Mouse (Mus musculus): Measurements from ENCODE around the gene Lrrc75b.
"Not testable (repeated sequence)": the region's sequence is repeated elsewhere in the genome, so short reads cannot be mapped to it uniquely, and the experiment has no call there.

Lrrc75b gene

DNA sequence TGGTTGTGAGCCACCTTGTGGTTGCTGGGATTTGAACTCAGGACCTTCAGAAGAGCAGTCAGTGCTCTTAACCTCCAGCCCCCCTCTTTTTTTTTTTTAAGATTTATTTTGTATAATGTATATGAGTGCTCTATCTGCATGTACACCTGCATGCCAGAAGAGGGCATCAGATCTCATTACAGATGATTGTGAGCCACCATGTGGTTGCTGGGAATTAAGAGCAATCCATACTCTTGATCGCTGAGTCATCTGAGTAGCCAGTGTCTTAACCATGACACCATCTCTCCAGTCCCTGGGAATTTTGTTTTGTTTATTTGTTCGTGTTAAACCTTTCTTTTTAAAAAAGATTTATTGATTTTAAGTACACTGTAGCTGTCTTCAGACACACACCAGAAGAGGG lies 6.6 kb upstream of the Lrrc75b start:
- DNase-seq (ENCODE audit: low spot score) = not testable (repeated sequence)

DNA sequence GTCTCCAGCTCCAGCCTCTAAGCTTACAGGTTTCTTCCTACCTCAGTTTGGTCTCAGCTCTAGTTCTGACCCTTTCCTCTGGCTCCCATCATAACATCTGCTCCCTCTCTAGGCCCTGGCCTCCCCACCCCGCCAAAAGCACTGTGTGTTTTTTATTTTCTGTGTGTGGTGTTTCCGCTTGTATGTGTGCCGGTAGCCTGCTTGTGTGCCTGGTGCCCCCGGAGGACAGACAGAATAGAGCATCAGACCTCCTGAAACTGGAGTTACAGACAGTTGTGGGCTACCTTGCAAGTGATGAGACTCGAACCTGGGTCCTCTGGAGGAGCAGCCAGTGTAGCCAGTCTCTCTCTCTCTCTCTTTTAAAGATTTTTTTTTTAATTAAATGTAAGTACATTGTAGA lies 6.2 kb upstream of the Lrrc75b start:
- DNase-seq (ENCODE audit: low spot score) = no peak

DNA sequence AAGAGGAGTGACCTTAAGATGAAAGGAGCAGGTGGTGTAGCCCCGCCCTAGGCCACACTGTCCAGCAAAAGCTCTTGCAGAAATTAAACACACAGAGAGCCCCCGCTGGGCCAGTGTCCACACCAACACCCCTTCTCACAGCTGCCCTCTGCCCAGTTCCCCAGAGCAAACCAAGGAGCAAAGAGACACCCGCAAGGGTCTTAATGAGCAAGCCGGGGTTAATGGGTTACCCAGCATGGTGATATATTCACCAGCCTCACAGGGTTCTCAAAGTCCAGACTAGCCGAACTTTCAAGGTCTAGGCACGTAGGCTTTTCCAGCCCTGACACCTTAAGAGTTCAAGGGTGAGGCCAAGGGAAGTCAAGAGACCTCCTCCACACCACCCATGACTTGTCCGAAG lies 5.8 kb upstream of the Lrrc75b start:
- DNase-seq (ENCODE audit: low spot score) = no peak

DNA sequence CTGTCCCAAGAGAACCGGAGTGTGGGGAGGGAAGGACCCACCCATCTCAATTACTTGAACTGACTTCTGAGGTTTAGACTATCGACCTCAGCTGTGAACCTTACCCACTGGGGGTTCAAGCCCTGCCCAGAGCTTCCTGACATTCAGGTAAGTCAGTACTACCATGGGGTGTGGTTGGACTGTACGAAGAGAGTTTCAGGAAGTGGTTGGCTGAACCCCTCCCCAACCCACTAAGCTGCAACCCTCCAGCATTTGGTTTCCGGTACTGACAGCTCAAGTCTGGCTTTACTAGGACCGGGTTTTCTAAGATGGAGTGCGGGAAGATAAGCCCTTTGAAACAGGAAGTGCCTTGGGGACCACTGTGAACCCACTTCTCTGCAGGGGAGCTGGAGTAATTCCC lies 5.3 kb upstream of the Lrrc75b start:
- no peak for DNase-seq (ENCODE audit: low spot score)

DNA sequence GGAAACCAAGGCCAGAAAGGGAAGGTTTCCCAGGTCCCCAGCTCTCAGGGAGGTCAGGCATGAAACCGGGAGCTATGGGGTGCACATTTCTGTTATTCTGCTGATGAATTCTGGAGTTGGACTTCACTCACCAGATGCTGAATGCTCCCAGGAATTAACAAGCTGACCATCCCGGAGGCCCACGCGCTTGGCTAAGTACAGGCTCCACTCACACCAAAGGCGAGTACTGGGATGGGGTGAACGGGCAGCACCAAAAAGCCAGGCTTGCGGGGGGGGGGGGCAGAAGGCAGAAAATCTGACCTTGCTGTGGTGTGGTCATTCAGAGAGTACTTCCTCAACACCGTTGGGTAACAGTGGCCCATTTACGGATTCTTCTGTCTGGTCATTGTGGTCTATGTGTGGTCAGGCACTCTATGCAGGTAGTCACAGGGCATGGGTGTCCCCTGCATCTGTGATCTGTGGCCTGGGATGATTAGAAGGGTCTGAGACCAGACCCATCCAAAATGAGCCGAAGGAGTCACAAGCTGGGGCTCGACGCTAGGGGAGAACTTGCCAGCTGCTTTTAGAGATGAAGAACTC lies 4.6 kb upstream of the Lrrc75b start:
- DNase-seq (ENCODE audit: low spot score) = no peak

DNA sequence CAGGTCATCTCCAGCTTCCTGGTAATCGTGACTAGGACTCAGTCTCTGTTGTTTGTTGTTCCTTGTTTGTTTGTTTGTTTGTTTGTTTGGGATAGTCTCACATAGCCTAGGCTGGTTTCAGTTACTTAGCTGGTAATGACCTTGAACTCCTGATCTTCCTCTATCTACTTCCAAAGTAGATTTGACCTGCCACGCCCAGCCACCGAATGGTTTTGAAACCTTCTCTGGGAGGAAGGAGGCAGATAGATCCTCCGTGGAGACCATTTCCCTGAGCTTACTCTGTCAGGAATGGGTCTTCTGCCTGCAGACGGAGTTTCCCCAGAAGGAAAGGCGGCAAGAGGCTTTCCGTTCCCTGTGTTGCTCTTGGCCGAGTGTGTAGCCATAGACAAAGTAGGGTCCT lies 2.5 kb upstream of the Lrrc75b start:
- no peak for DNase-seq (ENCODE audit: low spot score)

DNA sequence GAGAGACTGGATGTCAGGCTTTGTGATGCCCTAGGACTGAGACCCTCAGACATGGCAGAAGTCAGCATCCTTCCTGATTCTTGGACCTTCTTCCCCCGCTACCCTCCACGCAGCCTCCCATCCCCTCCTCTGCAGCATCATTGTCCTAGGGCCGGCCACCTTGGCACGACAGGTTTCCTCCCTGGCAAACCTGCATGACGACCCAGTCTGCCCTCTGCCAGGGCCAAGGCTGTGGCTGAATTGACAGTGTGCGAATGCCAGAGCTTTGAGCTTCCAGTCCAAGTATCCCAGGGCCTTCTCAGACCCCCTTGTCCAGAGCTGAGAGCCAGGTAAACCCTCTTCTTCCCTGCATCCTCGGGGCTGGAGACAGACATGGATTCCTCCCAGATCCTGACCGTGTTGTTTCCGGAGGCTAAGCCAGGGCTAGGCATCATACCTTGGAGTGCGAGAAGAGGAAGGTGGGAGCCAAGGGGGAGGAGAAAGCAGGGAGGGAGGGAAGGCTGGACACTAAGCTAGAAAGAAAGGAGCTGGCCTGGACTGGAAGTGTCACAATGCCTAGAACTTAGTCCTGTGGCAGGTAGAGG lies 1.0 kb upstream of the Lrrc75b start, which contains the start of gene Ggt1:
Ggt1 (plus strand) TSS at position 534 of the 584 bp plus-strand sequence.
- no peak for DNase-seq (ENCODE audit: low spot score)

DNA sequence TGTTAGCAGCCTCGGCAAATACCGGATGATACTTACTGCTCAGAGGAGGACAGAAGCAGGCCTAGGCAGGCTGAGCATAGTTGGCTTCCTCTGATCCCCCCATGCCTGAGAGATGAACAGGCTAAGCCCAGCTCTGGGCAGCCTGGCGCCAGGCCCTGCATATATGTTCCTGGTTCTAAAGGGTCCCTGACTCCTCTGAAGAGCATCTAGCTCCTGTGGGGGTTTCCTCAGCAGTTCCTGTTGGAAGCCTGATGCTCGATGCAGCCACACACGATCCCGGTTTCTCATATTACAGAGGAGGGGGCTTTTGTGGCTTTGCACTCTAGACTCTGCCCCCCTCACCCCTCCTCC lies 394 bp upstream of the Lrrc75b start:
- no peak for DNase-seq (ENCODE audit: low spot score)

DNA sequence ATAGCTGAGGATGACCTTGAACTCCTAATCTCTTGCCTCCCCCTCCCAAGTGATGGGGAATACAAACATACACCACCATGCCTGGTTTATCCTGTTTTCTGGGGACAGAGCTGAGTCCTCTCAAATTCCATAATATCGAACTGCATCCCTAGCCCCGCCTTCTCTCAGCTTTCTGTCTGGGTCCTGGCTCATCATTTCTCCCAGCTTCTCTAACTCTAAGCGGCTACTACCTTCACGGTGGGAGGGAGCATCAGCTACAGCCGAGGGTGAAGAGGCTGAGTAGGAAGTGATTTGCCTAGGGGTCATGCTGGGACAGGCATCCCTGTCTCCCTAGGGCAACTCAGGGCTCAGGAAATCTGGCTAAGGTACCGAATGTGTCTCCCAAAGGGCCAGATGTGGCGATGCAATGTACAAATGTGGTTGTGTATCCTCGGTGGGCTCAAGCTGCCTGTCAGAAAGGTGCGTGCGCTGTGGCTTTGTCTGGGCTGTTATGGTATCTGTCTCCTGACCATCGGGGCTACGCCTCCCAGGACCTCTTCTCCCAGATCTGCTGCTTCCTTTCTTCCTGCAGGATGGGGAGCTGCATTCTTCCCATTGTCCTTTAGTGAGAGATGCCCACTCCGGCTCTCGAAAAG lies 972 bp downstream of the Lrrc75b start:
- DNase-seq (ENCODE audit: low spot score) = no peak

DNA sequence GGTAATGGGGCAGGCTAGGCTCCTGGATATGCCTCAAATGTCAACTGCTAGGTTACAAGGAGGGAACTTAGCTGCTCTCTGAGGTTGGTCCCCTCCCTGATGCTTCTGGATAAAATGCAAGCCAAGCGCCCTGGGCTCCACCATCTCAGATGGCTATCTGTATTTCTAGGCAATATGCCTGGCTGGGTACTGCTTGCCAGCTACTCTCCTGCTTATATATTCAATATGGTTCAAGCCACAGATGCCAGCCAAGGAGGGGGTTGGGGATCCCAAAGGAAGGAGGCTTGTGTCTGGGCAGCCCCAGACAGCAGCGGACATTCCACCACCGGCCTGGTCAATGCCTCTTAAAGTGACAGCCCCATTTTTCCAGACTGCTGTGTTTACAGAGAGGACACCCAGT lies 1.6 kb downstream of the Lrrc75b start:
- DNase-seq (ENCODE audit: low spot score) = no peak

DNA sequence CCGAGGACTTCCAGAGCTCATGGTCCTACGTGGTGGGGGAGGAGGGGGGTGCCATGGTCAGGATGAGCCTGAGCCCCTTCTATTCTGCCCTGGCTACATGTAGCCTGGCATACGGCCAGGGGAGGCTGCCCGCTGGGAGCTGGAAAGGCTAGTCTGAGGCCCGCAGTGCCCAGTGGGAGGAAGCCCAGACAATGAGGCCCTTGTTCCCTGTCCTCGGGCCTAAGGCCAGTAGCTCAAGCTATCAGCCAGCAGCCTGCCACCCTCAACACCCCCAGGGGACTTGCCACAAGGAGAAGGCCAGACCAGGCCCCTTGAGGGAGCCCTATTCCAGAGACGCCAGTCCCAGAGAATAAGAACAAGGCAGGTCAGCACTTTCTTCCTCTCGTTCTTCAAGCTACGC lies 4.1 kb downstream of the Lrrc75b start:
- DNase-seq (ENCODE audit: low spot score) = no peak

DNA sequence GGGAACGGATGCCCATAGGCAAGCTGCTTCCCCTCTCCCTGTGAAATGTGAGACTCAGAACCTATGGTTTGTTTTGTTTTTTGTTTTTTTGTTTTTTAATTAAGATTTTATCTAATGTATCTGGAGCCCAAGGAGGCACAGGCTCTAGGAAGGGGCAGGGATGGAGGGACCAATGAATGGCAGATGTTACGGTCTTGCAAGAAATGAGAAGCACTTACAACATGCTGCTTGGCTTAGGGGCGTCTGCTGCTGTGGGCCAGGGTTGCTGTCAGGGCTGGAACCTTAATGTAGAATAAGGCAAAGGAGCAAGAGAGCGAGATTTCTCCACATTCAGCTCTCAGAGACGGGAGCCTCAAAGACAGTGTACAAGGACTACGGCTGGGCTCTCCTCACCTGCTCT lies 4.6 kb downstream of the Lrrc75b start:
- DNase-seq (ENCODE audit: low spot score) = no peak

DNA sequence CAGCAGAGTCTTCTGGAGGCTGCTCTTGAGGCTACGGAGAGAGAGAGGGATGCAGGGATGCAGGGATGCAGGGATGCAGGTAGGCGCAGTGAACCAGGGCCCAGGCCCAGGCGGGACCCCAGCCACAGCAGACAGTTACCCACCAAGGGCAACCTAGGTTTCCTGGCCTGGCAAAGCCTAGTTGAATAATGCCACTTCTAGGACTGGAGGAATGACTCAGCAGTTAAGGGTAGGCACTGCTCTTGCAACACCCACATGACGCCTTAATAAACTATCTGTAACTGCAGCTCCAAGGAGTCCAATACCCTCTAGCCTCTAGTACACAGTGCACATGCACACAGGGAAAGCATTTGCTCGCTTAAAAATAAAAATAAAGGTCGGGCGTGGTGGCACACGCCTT lies 6.0 kb downstream of the Lrrc75b start:
- DNase-seq (ENCODE audit: low spot score) = no peak

DNA sequence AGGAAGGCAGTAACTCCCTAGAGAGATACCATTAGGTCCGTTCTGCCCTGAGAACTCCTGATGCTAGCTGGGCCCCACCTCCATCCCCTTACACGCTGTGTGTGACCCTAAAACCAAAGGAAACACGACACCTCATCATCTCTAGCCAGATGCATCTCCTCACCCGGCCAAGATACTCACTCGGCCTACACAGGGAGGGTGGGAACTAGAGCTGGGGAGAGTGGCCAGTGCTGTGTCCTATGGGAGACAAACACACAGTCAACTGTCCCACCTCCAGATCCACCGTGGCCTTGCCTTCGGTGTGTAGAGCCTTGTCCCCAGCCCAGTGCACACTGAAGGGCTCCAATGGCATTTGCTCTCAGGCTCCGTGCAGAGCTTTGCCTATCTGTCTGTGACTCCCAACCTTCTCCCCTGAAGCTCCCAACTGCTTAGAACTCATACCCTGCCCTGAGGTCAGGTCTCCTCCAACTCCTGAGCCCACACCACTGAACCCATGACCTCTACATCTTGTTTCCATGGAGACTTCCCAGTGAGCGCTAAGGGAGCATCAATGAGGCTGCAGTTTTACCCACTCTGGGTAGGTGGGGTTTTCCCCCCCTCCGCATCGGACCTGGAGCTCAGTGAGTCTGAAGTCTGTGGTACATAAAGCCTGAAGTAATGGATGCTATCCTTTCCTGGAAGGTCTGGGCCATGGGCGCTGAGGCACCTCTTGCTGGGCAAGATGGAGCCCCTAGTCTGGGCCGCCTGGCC lies 7.3 kb downstream of the Lrrc75b start:
- no peak for DNase-seq (ENCODE audit: low spot score)

DNA sequence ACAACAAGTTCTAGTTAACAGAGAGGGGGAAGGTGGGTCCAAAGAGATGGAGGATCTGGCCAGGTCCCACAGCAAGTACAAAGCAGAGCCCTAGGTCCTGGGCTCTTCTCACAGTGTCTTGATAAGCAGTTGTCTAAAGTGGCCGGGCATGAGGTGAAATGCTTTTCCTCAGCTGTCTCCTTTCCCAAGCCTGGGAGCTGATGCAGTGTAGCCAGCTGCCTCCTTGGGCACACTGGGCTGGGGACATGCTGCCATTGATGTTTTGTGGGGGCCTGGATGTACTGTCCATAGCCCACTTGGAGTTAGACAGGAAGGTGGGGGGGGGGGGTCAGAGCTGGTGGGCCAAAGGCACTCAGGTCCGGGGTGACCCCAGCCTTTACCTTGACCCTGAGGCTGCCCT lies 8.0 kb downstream of the Lrrc75b start:
- no peak for DNase-seq (ENCODE audit: low spot score)

DNA sequence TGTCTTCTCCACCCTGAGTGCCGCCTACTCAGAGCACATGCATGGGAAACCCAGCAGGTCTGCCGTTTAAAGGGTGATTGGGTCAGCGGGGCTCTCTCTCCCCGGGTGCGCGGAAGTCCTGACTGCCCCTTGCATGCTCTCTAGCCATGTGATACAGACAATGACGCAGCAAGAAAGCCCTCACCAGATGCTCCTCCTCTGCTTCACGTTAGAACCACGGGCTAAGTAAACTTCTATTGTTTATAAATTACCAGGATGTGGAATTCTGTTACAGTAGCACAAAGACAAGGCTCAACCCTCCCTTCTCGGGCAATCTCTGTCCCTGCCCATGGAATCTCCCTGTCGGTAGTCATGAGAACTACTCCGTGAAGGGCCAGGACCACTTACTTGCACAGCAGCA lies 9.0 kb downstream of the Lrrc75b start:
- DNase-seq (ENCODE audit: low spot score) = no peak

DNA sequence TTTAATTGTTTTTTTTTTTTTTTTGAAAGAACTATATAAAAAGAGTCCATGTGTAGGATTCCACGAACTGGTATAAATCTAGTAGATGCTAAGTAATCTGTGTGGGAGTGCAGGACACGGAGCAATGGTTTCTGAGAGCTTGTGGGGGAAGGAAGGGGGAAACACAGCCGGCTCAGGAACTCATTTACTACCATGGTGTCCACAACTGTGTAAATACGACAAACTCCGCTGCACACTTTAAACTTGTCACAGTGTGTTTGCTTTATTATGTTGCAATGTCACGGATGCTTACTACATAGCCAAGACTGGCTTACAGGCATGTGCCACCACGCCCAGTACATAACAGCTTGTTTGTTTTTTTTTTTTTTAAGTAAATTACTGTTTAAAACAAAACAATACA lies 10.2 kb downstream of the Lrrc75b start:
- DNase-seq (ENCODE audit: low spot score) = no peak

DNA sequence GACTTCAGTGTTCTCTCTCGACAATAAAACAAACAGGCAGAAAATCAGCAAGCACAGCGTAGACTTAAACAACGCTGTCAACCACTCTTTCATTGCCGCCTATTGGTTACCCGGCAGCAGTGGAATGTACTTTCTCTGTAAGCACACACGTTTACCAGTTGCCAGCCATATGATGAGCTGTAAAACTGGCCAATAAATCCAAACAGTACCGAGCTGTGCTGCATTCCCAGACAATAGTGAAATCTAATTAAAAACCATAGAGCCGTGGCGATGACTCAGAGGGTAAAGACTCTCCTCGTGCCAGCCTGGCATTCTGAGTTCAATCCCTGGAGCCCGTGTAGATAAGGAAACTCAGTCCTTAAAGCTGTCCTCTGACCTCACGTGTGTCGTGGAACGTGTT lies 11.6 kb downstream of the Lrrc75b start:
- no peak for DNase-seq (ENCODE audit: low spot score)

DNA sequence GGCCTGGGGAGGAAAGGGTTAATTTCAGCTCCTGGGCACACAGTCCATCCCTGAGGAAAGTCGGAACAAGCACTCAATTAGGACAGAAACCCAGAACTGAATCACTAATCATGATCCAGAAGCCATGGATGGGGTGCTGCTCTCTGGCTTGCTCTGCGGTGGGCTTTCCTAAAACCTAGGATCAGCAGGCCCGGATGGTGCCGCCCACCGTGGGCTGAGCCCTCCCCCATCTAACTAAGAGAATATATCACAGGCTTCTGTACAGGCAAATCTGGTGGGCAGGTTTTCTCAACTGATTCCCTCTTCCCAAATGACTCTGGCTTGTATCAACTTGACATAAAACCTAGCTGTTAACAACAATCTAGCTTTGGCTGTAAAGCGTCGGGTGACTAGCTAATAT lies 12.2 kb downstream of the Lrrc75b start:
- DNase-seq (ENCODE audit: low spot score) = no peak

DNA sequence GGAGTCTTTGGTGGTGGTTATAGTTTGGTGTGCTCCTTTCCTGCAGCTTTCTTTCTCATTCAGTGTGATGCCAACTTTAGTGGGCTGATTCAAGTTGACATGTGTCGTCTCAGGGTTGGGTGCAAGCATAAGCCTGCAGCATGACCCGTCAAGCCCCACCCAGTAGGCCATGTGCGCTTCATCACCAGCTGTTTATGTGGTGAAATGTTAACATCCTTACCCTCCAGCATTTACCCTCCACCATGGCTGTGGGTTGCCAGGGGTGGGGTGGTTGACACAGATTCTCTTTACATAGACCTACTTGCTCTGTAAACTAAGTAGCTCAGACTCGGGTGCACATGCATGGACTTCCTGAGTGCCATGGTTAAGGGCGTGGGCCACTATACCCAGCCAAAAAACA lies 24.0 kb downstream of the Lrrc75b start:
- no peak for DNase-seq (ENCODE audit: low spot score)

DNA sequence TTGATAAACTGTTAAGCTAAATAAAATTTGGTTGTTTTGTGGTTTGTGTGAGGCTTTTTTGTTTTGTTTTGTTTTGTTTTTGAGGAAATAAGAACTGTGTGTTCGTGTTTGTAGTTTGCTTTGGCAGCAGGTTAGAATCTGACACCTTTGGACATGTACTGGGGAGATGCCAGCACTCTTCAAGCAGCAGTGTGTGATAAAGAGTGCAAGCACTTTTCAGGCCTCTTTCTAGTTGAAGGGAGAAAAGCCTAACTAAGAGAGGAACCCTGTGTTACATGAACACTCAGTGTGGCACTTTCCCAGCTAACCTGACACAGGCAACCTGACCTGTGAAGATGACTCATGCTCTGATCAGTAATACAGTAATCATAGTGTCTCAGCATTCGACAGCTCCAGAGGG lies 24.7 kb downstream of the Lrrc75b start:
- DNase-seq (ENCODE audit: low spot score) = no peak

DNA sequence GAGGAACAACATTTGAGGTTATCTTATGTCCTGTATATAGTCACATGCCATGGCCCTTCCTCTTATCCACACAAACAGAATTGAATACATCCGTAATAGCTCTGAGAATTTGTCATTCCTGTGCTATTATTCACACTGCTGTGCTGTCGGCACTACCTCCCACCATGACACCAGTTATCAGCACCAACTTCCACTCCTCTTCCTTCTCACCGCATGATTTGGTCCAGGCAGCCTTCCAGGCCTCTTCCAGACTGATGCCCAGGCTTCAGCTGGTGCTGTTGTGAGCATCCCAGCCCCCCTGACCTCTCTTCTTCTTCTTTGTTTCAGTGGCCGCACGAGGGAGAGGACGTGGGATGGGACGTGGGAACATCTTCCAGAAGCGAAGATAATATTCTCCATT lies 25.2 kb downstream of the Lrrc75b start:
- no peak for DNase-seq (ENCODE audit: low spot score)

DNA sequence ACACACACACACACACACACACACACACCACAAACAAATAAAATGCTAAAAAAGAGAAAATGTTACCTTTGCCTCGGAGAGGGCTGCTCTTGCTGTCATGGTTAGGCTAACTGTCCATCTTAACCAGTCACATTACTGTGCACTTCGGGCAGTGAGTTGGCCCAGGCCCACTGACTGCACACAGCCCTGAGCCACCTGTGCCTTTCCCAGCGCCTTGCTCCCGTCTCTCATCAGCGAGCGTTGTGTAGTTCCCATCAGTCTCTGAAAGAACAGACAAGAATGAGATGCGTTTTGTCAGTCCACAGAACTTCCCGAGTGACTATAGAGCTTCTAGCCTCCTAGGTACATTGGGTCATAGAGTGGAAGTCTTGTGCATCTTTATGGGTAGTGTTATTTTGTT lies 25.9 kb downstream of the Lrrc75b start:
- DNase-seq (ENCODE audit: low spot score) = no peak
